Mouse (Mus musculus) ES-E14 (cell line): Measurements from ENCODE around the gene Fam84b.

ENCODE experiments used
- CHD2 ChIP-seq: IDR thresholded peaks from 2 replicates; pipeline ENCODE4 v1.6.1; 2014; ENCODE audit warnings: mild to moderate bottlenecking, low read depth, low read length, inconsistent platforms
- MAFK ChIP-seq: IDR thresholded peaks from 2 replicates; pipeline ENCODE4 v1.6.1; 2014; ENCODE audit warnings: mild to moderate bottlenecking, low read depth, low read length, inconsistent platforms; ENCODE audit not compliant: insufficient read depth
- ZC3H11A ChIP-seq: IDR thresholded peaks from 2 replicates; pipeline ENCODE4 v1.6.1; 2012; ENCODE audit warnings: low read depth, mild to moderate bottlenecking, inconsistent platforms, low read length, borderline replicate concordance
- ZNF384 ChIP-seq: IDR thresholded peaks from 2 replicates; pipeline ENCODE4 v1.6.1; 2012; ENCODE audit warnings: low read depth, low read length, inconsistent platforms

DNA sequence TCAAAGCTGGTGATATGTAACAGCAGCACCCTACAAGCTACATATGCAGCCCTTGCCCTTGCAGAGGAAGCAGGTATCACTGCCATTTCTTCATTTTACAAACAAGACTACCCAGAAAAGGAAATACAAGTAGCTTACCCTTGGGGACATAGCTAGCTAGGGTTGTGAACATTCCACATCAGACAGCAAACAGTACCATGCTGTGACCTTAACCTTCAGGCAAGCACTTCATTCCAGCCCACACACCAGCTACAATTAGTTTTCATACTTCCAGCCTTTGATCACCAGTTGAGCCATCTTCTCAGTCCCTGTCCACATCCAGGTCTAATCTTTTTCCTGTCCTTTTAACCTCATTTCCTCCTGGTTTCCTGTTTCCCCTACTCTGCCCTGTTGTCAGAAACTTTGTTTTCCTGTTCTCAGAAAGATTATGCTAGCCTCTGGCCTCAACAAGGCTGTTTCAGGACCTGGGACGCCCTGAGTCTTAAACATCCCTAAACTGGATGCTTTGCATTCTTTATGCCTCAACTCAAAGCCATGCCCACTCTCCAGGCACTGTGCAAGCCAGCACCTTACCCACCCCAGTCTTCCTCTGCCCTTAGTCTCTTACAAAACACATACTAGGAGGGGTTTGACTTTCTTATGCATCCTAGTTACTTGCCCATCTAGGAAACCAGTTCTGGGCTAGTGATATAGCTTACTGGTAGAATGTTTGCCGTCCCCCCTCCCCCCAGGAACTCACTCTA, 19.9 kb downstream of the Fam84b start:
- TF ChIP-seq ZC3H11A (no peak), MAFK (no peak), ZNF384 (no peak), CHD2 (no peak)
